Mouse (Mus musculus) intestine, embryonic 14.5 days (tissue): ENCODE measurements at regions not wholly inside any gene's neighbourhood (a gene's known extent, or its start where the extent isn't known, plus 50 kb on each side); places are given as distances from the start of the nearest gene placed in this dataset.

Source experiments
- ATAC-seq: fragments of 200-750 bp; cut with Nextera tagmentation; replicated peaks from 2 replicates; pipeline ENCODE4 v1.8.0; 2017; ENCODE audit warnings: low read depth, moderate number of reproducible peaks, moderate TSS enrichment, moderate library complexity; ENCODE audit not compliant: low FRiP score, low TSS enrichment
- DNase-seq: peaks from one replicate; pipeline ENCODE4 v3.0.0-alpha.2; 2018; ENCODE audit warnings: low spot score
- H3K27ac ChIP-seq: fragments of 300-500 bp; sonication (generic); 2 replicates; pipeline ENCODE4 v1.5.1; 2014; ENCODE audit warnings: low read depth, mild to moderate bottlenecking, control low read depth
- H3K27me3 ChIP-seq: fragments of 300-500 bp; sonication (generic); replicated peaks from 2 replicates; pipeline ENCODE4 v1.6.1; 2014; ENCODE audit warnings: low read length, control low read depth; ENCODE audit not compliant: control insufficient read depth, insufficient read depth
- H3K36me3 ChIP-seq: fragments of 300-500 bp; sonication (generic); 2 replicates; pipeline ENCODE4 v1.6.1; 2014; ENCODE audit warnings: low read length, control low read depth; ENCODE audit not compliant: control insufficient read depth, insufficient read depth
- H3K4me1 ChIP-seq: fragments of 300-500 bp; sonication (generic); replicated peaks from 2 replicates; pipeline ENCODE4 v1.6.1; 2014; ENCODE audit warnings: low read length, control low read depth, mixed read lengths; ENCODE audit not compliant: control insufficient read depth, insufficient read depth
- H3K4me2 ChIP-seq: fragments of 300-500 bp; sonication (generic); 2 replicates; pipeline ENCODE4 v1.6.1; 2014; ENCODE audit warnings: low read length
- H3K4me3 ChIP-seq: fragments of 300-500 bp; sonication (generic); 2 replicates; pipeline ENCODE4 v1.5.1; 2014; ENCODE audit warnings: low read depth, low read length, control low read depth, mixed read lengths
- H3K9ac ChIP-seq: fragments of 300-500 bp; sonication (generic); 2 replicates; pipeline ENCODE4 v1.6.1; 2014; ENCODE audit warnings: mild to moderate bottlenecking, low read length
- H3K9me3 ChIP-seq: fragments of 300-500 bp; sonication (generic); 2 replicates; pipeline ENCODE4 v1.6.1; 2016; ENCODE audit warnings: low read length, control low read depth; ENCODE audit not compliant: control insufficient read depth
- WGBS: fragments of 180-500 bp; shearing (Covaris S2); extraction: QIAGEN DNeasy Blood & Tissue Kit; methylation state at CpG from one replicate; pipeline ENCODE4 v1.1.7; 2014; 5-methylcytosine and 5-hydroxymethylcytosine counted together

GRCm38 (mm10) chr1:69470614-69471250, 216.3 kb downstream of the Ikzf2 start:
- no peaks in the 10 kb centered on the region for H3K9me3 ChIP-seq
- H3K27ac ChIP-seq: no peak overlapping the region
- no peak overlapping the region for H3K4me2 ChIP-seq
- no peaks in the 10 kb centered on the region for H3K36me3 ChIP-seq
- 0 out of 2 replicates have a peak, but pooled peaks have one; percentile 29 for ATAC-seq
- H3K9ac ChIP-seq: no peak overlapping the region
- 57% methylated on average over 4 of the region's 4 CpGs for WGBS
- no peak overlapping the region for H3K4me3 ChIP-seq
- H3K27me3 ChIP-seq: no peaks in the 10 kb centered on the region
- DNase-seq: no peak
- H3K4me1 ChIP-seq: no peaks in the 10 kb centered on the region; the same call in 1 of the 2 replicates

- Histone ChIP-seq H3K9ac (no peak overlapping the region), H3K27me3 (no peaks in the 10 kb centered on the region), H3K4me3 (no peak overlapping the region), H3K4me2 (no peak overlapping the region), H3K9me3 (no peaks in the 10 kb centered on the region), H3K36me3 (no peaks in the 10 kb centered on the region), H3K27ac (no peak overlapping the region), H3K4me1 (no peaks in the 10 kb centered on the region; the same call in 1 of the 2 replicates)
- 75% methylated on average over 8 of the region's 8 CpGs for WGBS
- DNase-seq (no peak), ATAC-seq (0 out of 2 replicates have a peak, but pooled peaks have one; percentile 51)
These were observed 217.7 kb downstream of the Ikzf2 start for GRCm38 (mm10) chr1:69469158-69469901.

GRCm38 (mm10) chr1:69466534-69467275, 220.3 kb downstream of the Ikzf2 start:
- Histone ChIP-seq H3K36me3 (no peaks in the 10 kb centered on the region), H3K4me2 (no peak overlapping the region), H3K27me3 (no peaks in the 10 kb centered on the region), H3K27ac (no peak overlapping the region), H3K4me1 (no peaks in the 10 kb centered on the region), H3K9ac (no peak overlapping the region), H3K9me3 (no peaks in the 10 kb centered on the region), H3K4me3 (no peak overlapping the region)
- 16% methylated on average over 5 of the region's 5 CpGs for WGBS
- ATAC-seq: no peak
- no peak for DNase-seq

- no peak overlapping the region for H3K4me2 ChIP-seq
- no peaks in the 10 kb centered on the region for H3K27me3 ChIP-seq
- no peaks in the 10 kb centered on the region for H3K36me3 ChIP-seq
- no peak overlapping the region for H3K4me3 ChIP-seq
- H3K9me3 ChIP-seq: no peaks in the 10 kb centered on the region
- no peak overlapping the region for H3K27ac ChIP-seq
- ATAC-seq (no peak), DNase-seq (no peak)
- 87% methylated on average over 3 of the region's 3 CpGs for WGBS
- H3K9ac ChIP-seq: no peak overlapping the region
- H3K4me1 ChIP-seq: no peaks in the 10 kb centered on the region
These were observed 225.9 kb downstream of the Ikzf2 start for GRCm38 (mm10) chr1:69461191-69461590.

GRCm38 (mm10) chr1:69459899-69460298, 227.1 kb downstream of the Ikzf2 start:
- Histone ChIP-seq H3K9me3 (no peaks in the 10 kb centered on the region), H3K4me1 (no peaks in the 10 kb centered on the region), H3K27ac (no peak overlapping the region), H3K36me3 (no peaks in the 10 kb centered on the region), H3K4me2 (no peak overlapping the region), H3K27me3 (no peaks in the 10 kb centered on the region), H3K9ac (no peak overlapping the region), H3K4me3 (no peak overlapping the region)
- DNase-seq: no peak
- ATAC-seq: no peak

- Histone ChIP-seq H3K4me2 (no peak overlapping the region), H3K9me3 (no peaks in the 10 kb centered on the region), H3K9ac (no peak overlapping the region), H3K27me3 (no peaks in the 10 kb centered on the region), H3K36me3 (no peaks in the 10 kb centered on the region), H3K4me3 (no peak overlapping the region), H3K27ac (no peak overlapping the region), H3K4me1 (no peaks in the 10 kb centered on the region)
- peak; percentile 43; the same call in 1 of the 2 replicates for ATAC-seq
- DNase-seq: peak; percentile 1
These were observed 229.6 kb downstream of the Ikzf2 start for GRCm38 (mm10) chr1:69457471-69457870.

GRCm38 (mm10) chr1:69453991-69454390, 233.1 kb downstream of the Ikzf2 start:
- Histone ChIP-seq H3K27ac (no peak overlapping the region), H3K27me3 (no peaks in the 10 kb centered on the region), H3K36me3 (no peaks in the 10 kb centered on the region), H3K4me3 (no peak overlapping the region), H3K4me1 (no peaks in the 10 kb centered on the region), H3K9ac (no peak overlapping the region), H3K9me3 (no peaks in the 10 kb centered on the region), H3K4me2 (no peak overlapping the region)
- no peak for ATAC-seq
- DNase-seq: peak; percentile 21
- WGBS: 81% methylated on average over 3 of the region's 3 CpGs

- DNase-seq (peak; percentile 39), ATAC-seq (no peak)
- Histone ChIP-seq H3K9ac (no peak overlapping the region), H3K36me3 (no peaks in the 10 kb centered on the region), H3K4me3 (no peak overlapping the region), H3K4me2 (no peak overlapping the region), H3K27ac (no peak overlapping the region), H3K9me3 (no peaks in the 10 kb centered on the region), H3K4me1 (no peaks in the 10 kb centered on the region), H3K27me3 (no peaks in the 10 kb centered on the region)
These were observed 234.1 kb downstream of the Ikzf2 start for GRCm38 (mm10) chr1:69452910-69453309.
